Mouse (Mus musculus) mouse trophoblast stem cell (cell line): ENCODE results near the gene Abcc10.

Source experiments
- in situ Hi-C, 2 experiments: fragments of 300-500 bp; cut with MseI, MboI; formaldehyde crosslinking; loops; 2 replicates in 1 of 2; 3 replicates in 1 of 2; pipeline ENCODE4 v1.15.1; 2025

The Abcc10 gene

DNA sequence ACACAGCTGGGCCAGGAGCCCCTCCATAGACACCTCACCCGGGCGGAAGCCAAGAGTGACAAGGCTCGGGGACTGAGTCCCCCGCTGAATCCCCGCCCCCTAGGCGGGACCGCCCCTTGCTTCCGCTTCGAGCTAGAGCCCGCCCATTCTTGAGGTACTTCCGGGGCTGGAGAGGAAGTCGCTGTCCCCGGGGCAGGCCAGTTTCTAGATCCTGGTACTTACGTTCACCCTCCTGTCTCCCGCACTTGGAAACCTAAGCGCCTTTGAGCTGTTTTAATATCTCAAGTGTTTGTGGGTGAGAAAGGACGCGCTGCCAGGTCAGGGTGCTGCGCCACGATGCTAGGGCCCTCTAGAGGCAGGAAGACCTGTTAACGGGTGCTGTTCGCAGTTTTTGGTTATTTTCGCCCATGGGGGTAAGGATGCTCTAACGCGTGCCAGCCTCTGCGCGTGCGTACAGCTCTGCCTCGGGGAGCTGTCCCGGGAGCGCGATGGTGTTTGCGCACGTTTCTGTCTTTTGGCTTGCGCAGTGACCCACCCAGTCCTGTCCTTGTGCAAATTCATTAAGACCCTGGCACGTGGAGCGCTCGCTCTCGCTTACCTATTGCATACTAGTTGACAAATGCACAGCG is at the start of gene Abcc10:
TSS of gene Abcc10 (minus strand) at position 447 of the 629 bp plus-strand sequence.
- in situ Hi-C loops, result no loop called here

DNA sequence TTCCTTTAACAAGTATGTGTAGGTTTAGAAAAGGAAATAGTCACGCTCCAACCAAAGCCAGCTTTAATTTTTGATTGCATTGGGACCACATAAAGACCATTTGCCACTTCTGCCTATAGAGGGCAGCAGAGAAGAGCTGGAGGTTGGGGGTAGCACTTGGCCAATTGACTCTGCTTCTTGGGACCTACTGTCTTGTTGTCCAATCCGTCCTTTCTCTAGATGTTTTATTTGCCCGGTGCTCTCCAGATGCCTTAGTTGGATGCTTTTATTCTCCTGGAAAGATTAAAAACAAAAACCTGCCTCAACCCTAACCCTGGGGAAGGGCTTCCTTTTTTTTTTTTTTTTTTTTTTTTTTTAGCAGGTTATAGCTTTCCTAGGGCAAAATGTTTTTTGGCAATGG is 43.6 kb upstream of the Abcc10 start:
- in situ Hi-C loops, result no loop called here

DNA sequence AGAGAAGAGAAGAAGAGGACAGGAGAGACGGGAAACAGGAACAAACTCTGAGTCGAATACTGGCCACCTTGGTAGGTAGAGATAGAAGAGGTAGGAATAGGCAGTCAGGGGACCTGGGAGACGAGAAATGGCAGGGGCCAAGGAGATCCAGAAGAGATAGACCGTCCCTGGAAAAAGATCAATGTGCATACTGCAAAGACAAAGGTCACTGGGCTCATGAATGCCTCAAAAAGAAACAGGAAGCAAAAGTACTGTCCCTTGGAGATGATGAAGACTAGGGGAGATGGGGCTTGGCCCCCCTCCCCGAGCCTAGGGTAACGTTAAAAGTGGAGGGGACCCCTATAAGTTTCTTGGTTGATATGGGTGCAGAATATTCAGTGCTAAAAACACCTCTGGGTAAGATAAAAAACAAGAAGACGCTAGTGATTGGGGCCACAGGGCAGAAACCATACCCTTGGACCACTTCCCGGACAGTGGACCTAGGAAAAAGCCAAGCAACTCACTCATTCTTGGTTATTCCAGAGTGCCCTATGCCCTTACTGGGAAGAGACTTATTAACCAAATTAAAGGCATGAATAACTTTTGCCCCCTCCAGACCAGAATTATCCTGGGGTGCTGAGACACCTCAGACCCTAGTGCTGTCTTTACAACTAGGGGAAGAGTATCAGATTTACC is 23.0 kb upstream of the Abcc10 start:
- in situ Hi-C loops, result no loop called here

DNA sequence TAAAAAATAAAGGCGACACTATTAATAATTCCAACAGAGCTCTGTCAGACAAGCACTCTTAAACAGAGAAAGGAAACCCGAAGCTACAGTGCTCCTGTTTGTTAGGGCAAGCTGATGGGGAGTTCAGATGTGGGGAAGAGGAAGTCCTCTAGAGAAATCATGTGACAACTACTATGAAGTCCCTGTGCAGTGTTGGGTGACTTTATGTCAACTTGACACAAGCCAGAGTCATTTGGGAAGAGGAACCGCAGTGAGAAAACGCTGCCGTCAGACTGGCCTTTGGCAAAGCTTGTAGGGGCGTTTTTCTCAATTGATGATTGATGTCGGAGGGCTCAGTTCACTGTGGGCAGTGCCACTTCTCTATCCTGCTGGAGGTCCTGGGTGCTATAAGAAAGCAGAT is 13.1 kb upstream of the Abcc10 start:
- in situ Hi-C loops, result no loop called here

DNA sequence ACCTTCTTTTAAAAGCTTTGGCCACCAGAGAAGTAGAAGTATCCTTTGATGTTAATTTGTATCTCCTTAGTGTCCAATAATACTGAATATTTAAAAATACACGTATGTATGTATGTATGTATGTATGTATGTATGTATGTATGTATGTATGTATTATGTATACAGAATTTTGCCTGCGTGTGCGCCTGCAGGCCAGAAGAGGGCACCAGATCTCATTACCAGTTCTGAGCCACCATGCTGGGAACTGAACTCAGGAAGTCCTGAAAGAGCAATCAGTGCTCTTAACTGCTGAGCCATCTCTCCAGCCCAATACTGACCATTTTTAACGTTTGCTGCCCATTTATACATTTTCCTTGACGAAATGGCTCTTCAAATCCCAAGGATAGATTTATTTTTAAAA is 8.3 kb upstream of the Abcc10 start:
- in situ Hi-C loops, result loop anchor here in 1 of 2 experiments (5.0 kb wide), 1 partner anchor 41 kb away; no protein-coding TSS in a partner anchor

DNA sequence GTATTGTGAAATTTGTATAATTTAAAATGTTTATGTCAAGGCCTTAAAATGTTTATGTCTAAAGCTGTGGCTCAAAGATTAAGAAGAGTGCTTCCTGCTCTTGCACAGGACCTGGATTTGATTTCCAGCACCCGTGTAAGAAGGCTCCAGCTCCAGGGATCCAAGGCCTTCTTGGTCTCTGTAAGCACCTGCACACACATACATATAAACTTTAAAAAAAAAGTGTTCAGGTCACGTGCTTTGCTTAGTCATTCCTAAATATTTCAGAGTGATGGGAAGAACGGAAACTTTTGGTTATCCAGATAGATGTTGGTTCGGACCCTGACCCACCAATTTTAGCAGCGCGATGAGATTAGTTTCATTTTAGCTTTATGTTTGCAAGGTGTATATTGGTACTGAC is 571 bp upstream of the Abcc10 start:
- in situ Hi-C loops, result no loop called here

DNA sequence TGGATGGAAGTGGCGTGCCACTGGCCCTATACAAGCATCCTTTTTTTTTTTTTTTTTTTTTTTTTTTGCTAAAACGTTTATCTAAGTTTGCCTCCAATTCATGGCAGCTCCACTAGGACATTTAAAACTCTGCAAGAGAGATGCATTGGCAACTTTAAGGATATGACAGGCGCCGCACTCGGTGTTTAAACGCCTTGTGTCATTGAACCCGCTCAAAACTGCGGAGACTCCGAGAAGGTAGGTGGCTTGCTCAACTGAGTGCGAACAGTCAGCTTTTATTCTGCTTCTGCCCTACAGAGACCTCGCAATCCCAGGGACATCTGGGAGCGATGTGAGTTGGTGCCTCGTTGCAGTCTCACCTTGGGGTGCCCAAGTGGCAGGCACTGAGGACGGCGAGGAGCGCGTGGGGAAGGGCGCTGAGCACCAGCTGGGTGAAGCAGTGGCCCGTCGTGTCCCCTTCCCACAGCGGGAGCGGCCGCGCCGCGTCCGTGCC is 693 bp downstream of the Abcc10 start:
- in situ Hi-C loops, result no loop called here

DNA sequence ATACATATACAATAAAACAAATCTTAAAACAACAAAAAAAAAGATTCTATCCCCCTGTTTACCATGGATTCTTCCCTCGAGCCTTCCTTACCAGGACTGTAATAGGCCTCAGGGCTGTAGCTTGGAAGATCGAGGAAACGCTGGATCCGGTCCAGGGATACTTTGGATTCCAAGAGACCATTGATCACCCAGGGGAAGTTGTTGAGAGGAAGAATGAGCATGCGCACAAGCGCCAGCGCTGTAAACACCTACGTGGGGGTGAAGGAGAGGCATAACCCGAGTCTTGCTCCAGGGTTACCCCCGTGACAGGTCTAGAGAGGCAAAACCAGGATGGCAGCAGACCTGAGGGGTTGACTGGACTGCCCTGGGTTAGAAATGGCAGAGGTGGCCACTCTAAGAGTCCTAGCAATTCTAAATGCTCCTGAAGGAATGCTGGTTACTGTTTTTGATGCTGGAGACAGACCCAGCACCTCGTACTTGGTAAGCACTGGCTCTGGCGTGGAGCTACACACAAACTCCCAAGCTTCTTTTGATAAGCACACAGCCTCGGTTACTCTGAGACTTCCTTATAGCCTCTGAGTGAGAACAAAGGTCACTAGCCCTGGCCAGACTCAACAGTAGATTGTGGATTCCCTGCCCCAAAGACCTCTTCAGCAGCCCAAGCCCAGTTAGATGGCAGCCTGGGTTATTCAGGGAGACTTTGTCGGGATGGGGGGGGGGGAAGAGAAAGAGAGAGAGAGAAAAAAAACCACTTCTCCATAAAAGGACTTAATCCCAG is 5.9 kb downstream of the Abcc10 start:
- in situ Hi-C loops, result no loop called here

DNA sequence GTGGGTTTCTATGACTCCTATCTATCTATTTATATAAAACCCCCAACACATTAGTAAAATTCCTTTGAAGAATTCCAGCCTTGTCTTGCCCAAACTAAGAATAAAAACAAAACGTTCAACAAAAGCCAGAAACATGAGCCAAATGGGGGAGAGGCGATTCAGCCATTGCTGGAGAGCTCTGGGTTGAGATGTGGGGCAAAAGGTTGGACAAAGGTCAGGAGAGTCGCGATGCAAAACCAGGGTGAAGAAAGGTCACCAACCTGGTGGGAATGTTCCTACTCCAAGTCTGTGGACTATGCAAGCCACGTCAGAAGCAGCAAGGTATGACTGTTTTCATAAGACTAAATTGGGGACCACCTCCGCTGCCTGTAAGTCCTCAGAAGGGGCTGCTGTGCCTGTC is 7.7 kb downstream of the Abcc10 start:
- in situ Hi-C loops, result no loop called here

DNA sequence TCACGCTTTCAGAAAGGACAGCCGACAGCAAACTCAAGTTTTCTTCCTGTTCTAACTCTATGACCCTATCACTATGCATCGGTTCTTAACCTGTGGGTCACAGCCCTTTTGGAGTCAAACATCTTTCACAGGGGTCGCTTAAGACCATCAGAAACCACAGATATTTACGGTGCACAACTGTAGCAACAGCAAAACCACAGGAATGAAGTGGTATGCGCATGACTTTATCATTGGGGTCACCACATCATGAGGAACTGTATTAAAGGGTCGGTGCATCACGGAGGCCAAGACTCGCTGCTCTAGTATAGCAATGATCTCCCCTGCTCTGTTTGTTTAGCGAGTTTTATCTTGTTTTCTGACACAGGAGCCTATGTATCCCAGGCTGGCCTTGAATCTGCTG is 12.3 kb downstream of the Abcc10 start:
- in situ Hi-C loops, result no loop called here

DNA sequence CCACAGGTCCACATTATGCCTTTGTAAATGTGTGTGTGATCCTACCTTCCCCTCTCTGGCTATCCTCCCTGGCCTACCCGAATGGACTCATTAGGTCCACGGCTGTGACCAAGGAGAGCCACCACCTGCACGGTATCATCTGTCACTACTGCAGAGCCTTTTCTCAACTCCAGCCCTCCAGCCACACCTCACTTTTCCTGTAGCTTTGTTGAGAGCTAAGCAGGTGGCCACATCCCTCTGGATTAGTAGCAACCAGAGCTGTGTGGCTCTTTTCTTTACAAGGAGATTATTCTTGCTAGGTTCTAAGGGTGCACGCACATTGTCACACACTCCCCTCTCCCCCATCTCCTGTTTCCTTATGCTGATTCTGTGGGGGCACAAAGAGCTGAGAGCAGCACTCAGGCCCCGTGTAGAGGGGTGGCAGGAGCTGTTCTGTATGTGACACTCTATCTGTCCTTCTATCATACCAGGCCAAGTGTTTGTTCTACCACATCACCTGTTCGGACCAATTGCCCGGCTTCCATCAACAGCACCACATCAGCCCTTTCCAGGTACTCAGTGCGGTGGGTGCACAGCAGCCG is 14.9 kb downstream of the Abcc10 start:
- in situ Hi-C loops, result no loop called here

DNA sequence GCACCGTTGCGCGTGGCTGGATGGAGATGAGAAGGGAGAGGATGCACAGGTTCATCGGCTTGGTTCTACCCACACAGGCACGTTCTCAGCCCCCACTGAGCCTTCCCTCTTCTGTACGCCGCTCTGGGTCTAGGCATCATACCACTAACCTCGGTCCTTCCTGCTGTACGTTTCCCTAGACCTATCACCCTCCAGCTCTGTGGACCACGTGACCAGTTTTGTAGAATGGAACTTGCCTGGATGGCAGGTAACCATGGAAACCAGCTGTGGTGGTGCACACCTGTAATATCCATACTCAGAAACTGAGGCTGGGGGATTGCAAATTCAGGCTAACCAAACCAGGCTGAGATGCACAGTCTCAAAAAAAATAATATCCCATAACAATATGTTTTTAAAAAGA is 17.6 kb downstream of the Abcc10 start:
- in situ Hi-C loops, result no loop called here

DNA sequence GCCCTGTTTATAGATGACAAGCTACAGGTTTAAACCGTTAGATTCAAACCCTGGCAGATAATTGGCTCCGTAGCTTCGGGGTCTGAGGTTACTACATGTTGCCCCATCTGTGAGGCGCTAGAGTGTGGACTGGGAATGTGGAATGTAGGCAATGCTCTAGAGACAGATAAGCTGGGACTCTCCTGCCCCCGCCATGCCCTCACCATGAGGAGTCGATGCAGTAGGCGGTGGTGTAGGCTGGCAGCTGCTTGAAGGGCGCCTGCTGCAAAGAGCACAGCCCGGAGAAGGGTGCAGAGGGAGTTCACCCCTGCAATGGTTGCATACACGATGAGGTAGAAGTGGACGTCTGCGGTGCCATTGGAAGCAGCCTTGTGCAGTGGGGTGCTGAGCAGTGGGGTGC is 18.3 kb downstream of the Abcc10 start:
- in situ Hi-C loops, result no loop called here

DNA sequence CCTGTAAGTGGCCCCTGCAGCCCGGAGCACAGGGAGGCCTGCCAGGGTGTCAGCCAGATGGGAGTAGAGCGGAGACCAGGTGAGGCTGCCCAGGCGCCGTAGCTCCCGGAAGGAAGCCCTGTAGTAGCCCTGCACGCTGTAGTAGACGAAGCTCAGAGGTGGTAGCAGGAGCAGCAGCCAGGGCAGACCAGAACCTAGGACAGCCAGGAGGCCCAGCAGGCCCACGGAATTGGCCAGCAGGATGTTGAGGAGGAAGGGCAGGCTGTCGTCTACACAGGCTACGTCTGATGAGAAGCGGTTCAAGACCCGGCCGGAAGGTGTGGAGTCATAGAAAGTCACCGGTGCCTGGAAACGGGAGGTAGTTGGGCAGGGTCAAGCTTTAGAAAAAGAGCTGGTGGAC is 21.2 kb downstream of the Abcc10 start:
- in situ Hi-C loops, result no loop called here

DNA sequence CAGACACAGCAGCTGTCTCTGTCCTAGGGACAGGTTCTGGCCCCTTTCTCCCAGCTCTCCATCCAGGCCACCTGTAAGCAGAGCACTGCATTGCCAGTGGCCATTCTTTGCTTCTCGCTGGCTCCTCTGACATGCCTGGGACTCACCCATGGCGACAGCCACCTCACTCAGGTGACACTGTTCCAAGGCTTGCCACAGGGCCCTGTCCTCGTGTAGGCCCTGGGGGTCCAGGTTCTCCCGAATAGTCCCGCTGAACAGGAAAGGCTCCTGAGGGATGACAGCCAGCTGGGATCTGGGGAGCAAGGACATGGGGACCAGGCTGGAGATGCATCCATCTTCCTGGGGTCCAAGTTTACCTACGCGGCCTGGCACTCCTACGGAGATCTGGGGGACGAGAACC is 24.0 kb downstream of the Abcc10 start:
- in situ Hi-C loops, result no loop called here

DNA sequence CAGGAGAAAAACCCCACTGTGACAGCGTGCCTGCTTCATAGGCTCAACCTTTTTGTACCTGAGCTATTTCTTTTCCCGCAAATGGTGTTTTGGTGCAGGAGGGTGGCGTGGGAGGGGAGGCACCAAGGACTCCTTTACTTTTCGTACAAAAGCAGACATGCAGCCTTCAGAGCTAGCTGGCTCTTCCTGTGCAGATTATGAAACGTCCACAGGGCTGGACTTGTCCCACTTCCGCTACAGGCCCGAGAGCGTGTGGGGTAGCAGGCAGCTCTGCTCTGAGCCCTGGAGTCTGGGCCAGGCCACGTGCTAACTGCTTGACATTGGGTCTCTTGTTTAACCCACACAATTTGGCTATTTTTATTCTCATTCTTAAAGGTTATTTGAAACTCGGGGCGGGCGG is 26.3 kb downstream of the Abcc10 start:
- in situ Hi-C loops, result no loop called here

DNA sequence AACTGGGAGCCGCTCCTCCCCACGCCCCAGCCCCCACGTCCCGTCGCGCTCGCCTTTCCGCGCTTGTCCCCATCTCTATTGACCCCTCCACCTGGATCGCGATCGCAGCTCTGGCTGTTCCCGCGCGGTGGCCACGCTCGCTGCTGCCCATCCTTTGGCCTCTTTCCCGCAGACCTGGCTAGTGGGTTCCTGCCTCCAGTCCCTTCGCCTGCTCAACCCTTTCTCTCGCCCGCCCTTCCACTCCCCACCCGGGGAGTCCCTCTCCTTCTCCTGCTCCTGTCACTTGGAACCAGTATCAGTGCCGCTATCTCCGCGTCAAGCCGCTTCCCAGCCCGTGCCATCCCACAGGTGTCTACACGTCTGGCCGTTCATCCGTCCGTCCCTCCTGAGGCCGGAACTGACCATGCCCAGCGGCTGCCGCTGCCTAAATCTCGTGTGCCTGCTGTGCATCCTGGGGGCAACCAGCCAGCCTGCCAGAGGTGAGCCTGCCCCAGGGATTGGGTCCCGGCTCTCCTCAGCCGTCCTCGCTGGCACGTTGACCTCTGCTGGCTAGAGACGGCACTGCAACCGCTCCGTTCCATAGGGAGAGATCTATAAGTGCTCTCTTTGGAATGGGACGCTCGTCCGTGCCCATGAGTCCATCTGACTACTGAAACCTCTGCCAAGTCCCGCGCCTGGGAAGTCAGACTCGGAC is 29.8 kb downstream of the Abcc10 start:
- in situ Hi-C loops, result loop anchor here in 1 of 2 experiments (5.0 kb wide), 1 partner anchor 36 kb away; no protein-coding TSS in a partner anchor

DNA sequence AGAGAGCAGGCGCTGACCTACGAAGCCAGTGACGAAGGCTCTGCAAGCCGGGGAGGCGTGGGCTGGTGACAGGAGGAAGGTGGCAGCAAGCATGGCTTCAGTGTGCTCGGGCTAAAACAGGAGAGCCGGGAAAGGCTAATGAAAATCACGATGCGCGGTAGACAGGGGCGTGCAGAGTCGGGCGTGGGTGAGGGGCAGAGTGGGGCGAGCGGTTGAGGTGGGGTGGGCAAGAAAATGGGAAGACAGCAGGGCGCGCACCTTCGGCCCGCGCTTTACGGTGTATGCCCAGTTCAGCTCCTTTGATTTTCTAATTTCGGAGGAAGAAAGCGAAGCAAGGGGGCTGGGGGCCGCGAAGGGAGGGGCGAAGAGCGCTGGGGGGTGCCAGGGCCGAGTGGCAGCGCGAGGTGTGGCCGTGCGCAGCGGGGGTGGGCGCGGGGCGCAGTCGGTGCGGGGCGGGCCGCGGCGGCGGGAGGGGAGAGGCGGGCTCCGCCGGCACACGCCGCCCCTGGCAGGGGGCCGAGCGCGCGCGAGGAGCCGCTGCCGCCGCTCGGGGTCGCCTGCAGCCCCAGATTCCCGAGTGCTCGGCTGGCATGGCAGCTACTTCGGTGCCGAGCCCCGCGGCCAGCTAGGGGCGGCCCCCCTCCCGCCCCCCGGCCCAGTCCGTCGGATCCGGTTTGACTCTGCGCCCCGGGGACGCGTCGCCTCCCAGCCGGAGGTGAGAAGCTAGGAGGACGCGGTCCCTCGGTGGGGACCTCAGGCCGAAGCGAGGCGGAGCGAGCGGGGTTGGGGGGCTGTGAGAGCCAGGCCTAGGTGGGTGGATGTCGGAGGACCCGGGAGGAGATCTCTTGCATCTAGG is 30.6 kb downstream of the Abcc10 start, which contains the start of gene Dlk2:
TSS of gene Dlk2 (plus strand) at position 58 of the 856 bp plus-strand sequence.
- in situ Hi-C loops, result loop anchor here in 1 of 2 experiments (5.0 kb wide), 1 partner anchor 35 kb away; no protein-coding TSS in a partner anchor

DNA sequence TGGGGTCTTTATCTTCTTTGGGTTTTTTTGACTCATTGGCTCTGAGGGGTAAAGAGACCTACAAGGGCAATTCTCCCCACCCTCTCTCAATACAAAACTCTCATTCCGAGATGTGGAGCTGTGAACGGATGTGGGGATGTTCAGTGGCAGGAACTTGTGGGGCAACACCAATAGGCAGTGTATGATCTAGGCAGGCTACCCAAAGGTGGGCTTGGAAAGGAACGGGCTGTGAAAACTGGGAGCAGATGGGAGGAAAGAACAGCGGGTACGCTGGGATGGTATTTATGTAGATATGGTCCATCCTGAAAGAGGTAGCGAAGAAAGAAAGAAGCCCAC is 31.2 kb downstream of the Abcc10 start:
- in situ Hi-C loops, result loop anchor here in 1 of 2 experiments (5.0 kb wide), 1 partner anchor 35 kb away; no protein-coding TSS in a partner anchor

DNA sequence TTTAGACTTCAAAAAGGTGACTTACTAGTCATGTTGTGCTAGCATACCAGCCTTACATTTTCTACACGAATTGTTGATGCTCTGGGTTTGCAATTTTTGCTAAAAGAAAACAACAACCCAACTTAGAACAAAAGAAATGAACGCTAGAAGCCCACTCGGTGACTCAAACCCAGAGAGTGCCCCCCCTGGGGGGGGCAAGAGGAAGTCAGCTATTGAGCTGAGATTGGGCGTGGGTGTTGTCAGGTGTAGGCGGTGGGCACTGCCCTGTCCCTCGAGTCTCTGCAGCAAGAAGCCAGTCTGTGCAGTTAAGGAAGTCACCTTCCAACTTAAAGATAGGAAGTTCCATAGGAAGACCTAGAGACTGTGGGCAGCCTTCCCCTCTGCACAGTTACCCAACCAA is 31.6 kb downstream of the Abcc10 start:
- in situ Hi-C loops, result loop anchor here in 1 of 2 experiments (5.0 kb wide), 1 partner anchor 34 kb away; no protein-coding TSS in a partner anchor
